Mouse (Mus musculus) MEL (cell line): ENCODE results near the gene Slco3a1. TPM values are rescaled to one million over a fixed set of nuclear protein-coding genes. Genes with fewer than 3 reads are reported as not detected.

Source experiments
- DNase-seq: peaks from one replicate; pipeline ENCODE4 v3.0.0; 2011; ENCODE audit warnings: low read depth, low spot score
- H3K27ac ChIP-seq: 2 replicates; pipeline ENCODE4 v1.5.1; 2012; ENCODE audit warnings: low read depth, mild to moderate bottlenecking, control low read depth, low read length, moderate library complexity; ENCODE audit not compliant: control insufficient read depth
- H3K27me3 ChIP-seq, 2 experiments: fragments of 150-350 bp in 1 of 2; sonication (generic) in 1 of 2; 2 replicates each; pipeline ENCODE4 v1.6.1; 2012; ENCODE audit warnings: low read length in 2 of 2, mild to moderate bottlenecking in 2 of 2, improper control_type of control experiment in 1 of 2, moderate library complexity in 1 of 2; ENCODE audit not compliant: insufficient read depth in 2 of 2, control insufficient read depth in 1 of 2
- H3K36me3 ChIP-seq, 2 experiments: 2 replicates each; pipeline ENCODE4 v1.6.1; 2012 to 2014; ENCODE audit warnings: low read length in 2 of 2, improper control_type of control experiment in 1 of 2, inconsistent platforms in 1 of 2, mild to moderate bottlenecking in 1 of 2; ENCODE audit not compliant: insufficient read depth in 2 of 2, control insufficient read depth in 1 of 2
- H3K4me1 ChIP-seq, 2 experiments: fragments of 150-350 bp in 1 of 2; sonication (generic) in 1 of 2; 2 replicates each; pipeline ENCODE4 v1.6.1; 2012; ENCODE audit warnings: low read length in 2 of 2, improper control_type of control experiment in 1 of 2, mild to moderate bottlenecking in 1 of 2; ENCODE audit not compliant: insufficient read depth in 2 of 2, control insufficient read depth in 1 of 2
- H3K4me3 ChIP-seq, 2 experiments: fragments of 150-350 bp in 1 of 2; sonication (generic) in 1 of 2; 2 replicates each; pipeline ENCODE4 v1.5.1; 2012; ENCODE audit warnings: low read depth in 2 of 2, low read length in 2 of 2, mild to moderate bottlenecking in 2 of 2, moderate library complexity in 2 of 2, control low read depth in 1 of 2, improper control_type of control experiment in 1 of 2; ENCODE audit not compliant: control insufficient read depth in 1 of 2, insufficient read depth in 1 of 2
- H3K79me2 ChIP-seq: 2 replicates; pipeline ENCODE4 v1.6.1; 2012; ENCODE audit warnings: mild to moderate bottlenecking, low read length, moderate library complexity; ENCODE audit not compliant: control insufficient read depth, poor library complexity, insufficient read depth
- H3K9ac ChIP-seq: 2 replicates; pipeline ENCODE4 v1.6.1; 2012; ENCODE audit warnings: low read depth, mild to moderate bottlenecking, control low read depth, low read length, moderate library complexity; ENCODE audit not compliant: control insufficient read depth, poor library complexity, severe bottlenecking
- H3K9me3 ChIP-seq: fragments of 150-350 bp; sonication (generic); replicated peaks from 2 replicates; pipeline ENCODE4 v1.6.1; 2012; ENCODE audit warnings: mild to moderate bottlenecking, low read length, improper control_type of control experiment, moderate library complexity; ENCODE audit not compliant: insufficient read depth
- BHLHE40 ChIP-seq: IDR thresholded peaks from 2 replicates; pipeline ENCODE4 v1.6.1; 2012; ENCODE audit warnings: low read depth, mild to moderate bottlenecking, inconsistent platforms, low read length, improper control_type of control experiment, borderline replicate concordance
- CHD1 ChIP-seq: IDR thresholded peaks from 2 replicates; pipeline ENCODE4 v1.6.1; 2012; ENCODE audit warnings: low read depth, mild to moderate bottlenecking, inconsistent platforms, low read length, improper control_type of control experiment
- CTCF ChIP-seq, 3 experiments: IDR thresholded peaks in 2 of 3; conservative IDR thresholded peaks in 1 of 3; 2 replicates each; pipeline ENCODE4 v1.5.1; 2011 to 2012; ENCODE audit warnings: low read length in 3 of 3, low read depth in 2 of 3, mild to moderate bottlenecking in 2 of 3, improper control_type of control experiment in 1 of 3, inconsistent platforms in 1 of 3, mixed read lengths in 1 of 3, moderate library complexity in 1 of 3; ENCODE audit not compliant: control insufficient read depth in 1 of 3, insufficient read depth in 1 of 3, poor library complexity in 1 of 3, severe bottlenecking in 1 of 3
- E2F4 ChIP-seq: IDR thresholded peaks from 2 replicates; pipeline ENCODE4 v1.6.1; 2011; ENCODE audit warnings: low read depth, low read length, improper control_type of control experiment, borderline replicate concordance
- ELF1 ChIP-seq: IDR thresholded peaks from 2 replicates; pipeline ENCODE4 v1.6.1; 2014; ENCODE audit warnings: low read depth, mild to moderate bottlenecking, inconsistent platforms, low read length, improper control_type of control experiment, moderate library complexity
- GABPA ChIP-seq: IDR thresholded peaks from 2 replicates; pipeline ENCODE4 v1.6.1; 2012; ENCODE audit warnings: low read depth, mild to moderate bottlenecking, inconsistent platforms, low read length, improper control_type of control experiment, moderate library complexity
- KAT2A ChIP-seq: conservative IDR thresholded peaks from 2 replicates; pipeline ENCODE4 v1.6.1; 2012; ENCODE audit warnings: low read depth, low read length, improper control_type of control experiment, inconsistent platforms
- MAX ChIP-seq: IDR thresholded peaks from 2 replicates; pipeline ENCODE4 v1.6.1; 2011; ENCODE audit warnings: low read length, improper control_type of control experiment
- MXI1 ChIP-seq: IDR thresholded peaks from 2 replicates; pipeline ENCODE4 v1.6.1; 2011; ENCODE audit warnings: mild to moderate bottlenecking, low read depth, low read length, improper control_type of control experiment
- MYB ChIP-seq: IDR thresholded peaks from 2 replicates; pipeline ENCODE4 v1.6.1; 2011; ENCODE audit warnings: mild to moderate bottlenecking, low read depth, low read length, improper control_type of control experiment
- MYC ChIP-seq: IDR thresholded peaks from 2 replicates; pipeline ENCODE4 v1.6.1; 2011; ENCODE audit warnings: low read depth, mild to moderate bottlenecking, low read length, improper control_type of control experiment, moderate library complexity
- NELFE ChIP-seq: IDR thresholded peaks from 2 replicates; pipeline ENCODE4 v1.6.1; 2011; ENCODE audit warnings: low read depth, low read length, improper control_type of control experiment
- NRF1 ChIP-seq: IDR thresholded peaks from 2 replicates; pipeline ENCODE4 v1.6.1; 2014; ENCODE audit warnings: low read depth, mild to moderate bottlenecking, inconsistent platforms, low read length, improper control_type of control experiment, moderate library complexity; ENCODE audit not compliant: poor library complexity, insufficient read depth, severe bottlenecking
- POLR2AphosphoS5 ChIP-seq: IDR thresholded peaks from 2 replicates; pipeline ENCODE4 v1.6.1; 2012; ENCODE audit warnings: low read depth, borderline replicate concordance, mild to moderate bottlenecking, inconsistent platforms, low read length, moderate library complexity, mixed read lengths
- RAD21 ChIP-seq: IDR thresholded peaks from 2 replicates; pipeline ENCODE4 v1.6.1; 2011; ENCODE audit warnings: mild to moderate bottlenecking, low read depth, low read length, improper control_type of control experiment
- RCOR1 ChIP-seq: IDR thresholded peaks from 2 replicates; pipeline ENCODE4 v1.6.1; 2012; ENCODE audit warnings: low read depth, mild to moderate bottlenecking, inconsistent platforms, low read length, improper control_type of control experiment
- SMC3 ChIP-seq: IDR thresholded peaks from 2 replicates; pipeline ENCODE4 v1.6.1; 2011; ENCODE audit warnings: low read depth, low read length, improper control_type of control experiment
- UBTF ChIP-seq: IDR thresholded peaks from 2 replicates; pipeline ENCODE4 v1.6.1; 2012; ENCODE audit warnings: low read depth, mild to moderate bottlenecking, inconsistent platforms, low read length, improper control_type of control experiment, moderate library complexity, borderline replicate concordance; ENCODE audit not compliant: insufficient read depth
- USF2 ChIP-seq, 2 experiments: IDR thresholded peaks; 2 replicates each; pipeline ENCODE4 v1.6.1; 2011 to 2012; ENCODE audit warnings: improper control_type of control experiment in 2 of 2, low read length in 2 of 2, borderline replicate concordance in 1 of 2, inconsistent platforms in 1 of 2, low read depth in 1 of 2, mild to moderate bottlenecking in 1 of 2; ENCODE audit not compliant: insufficient read depth in 1 of 2
- ZNF384 ChIP-seq: IDR thresholded peaks from 2 replicates; pipeline ENCODE4 v1.6.1; 2012; ENCODE audit warnings: low read depth, mild to moderate bottlenecking, inconsistent platforms, low read length, improper control_type of control experiment
- polyA plus RNA-seq, 2 experiments: library from polyadenylated mRNA; stranded (reverse) in 1 of 2; unstranded in 1 of 2; fragments of >175 nt in 1 of 2; fragments of >200 nt in 1 of 2; gene quantifications; 2 replicates each; pipeline versions ENCODE4 v1.2.1 to v1.2.4; 2012; ENCODE audit warnings: low replicate concordance in 2 of 2, low read depth in 1 of 2; ENCODE audit not compliant: insufficient read length in 2 of 2, insufficient read depth in 1 of 2, missing spikeins in 1 of 2
- total RNA-seq: library from RNA; depleted of rRNA; stranded (reverse); fragments of 300-350 nt; gene quantifications from 2 replicates; pipeline ENCODE4 v1.2.3, GENCODE M21; 2012

Slco3a1 gene
- total and polyA plus RNA-seq, 3 experiments: 17.6 to 20.9 TPM; not detected in 1

DNA sequence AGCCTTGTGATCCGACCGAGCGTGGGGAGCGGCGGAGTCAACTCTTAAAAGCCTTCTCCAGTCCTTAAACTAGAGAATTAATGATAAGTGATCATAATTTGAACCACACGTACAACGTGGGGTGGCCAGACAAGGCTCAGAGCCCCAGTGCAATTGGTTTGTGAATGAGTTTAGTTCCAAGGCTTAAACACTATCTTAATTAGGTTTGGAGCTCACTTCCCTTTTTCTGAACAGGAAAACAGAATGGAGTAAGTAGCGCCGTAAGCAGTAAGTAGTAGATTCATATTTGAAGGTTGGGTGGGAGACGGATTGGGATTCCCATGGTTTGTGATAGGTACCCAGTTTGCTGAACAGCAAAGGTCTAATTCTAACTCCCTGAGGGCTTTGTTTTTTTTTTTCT lies 176.7 kb downstream of the Slco3a1 start:
- no peak overlapping the region for H3K9ac ChIP-seq
- no peak overlapping the region for H3K27ac ChIP-seq
- DNase-seq: peak; percentile 25
- H3K4me3 ChIP-seq: no peak overlapping the region
- H3K9me3 ChIP-seq: no peaks in the 10 kb centered on the region
- peaks cover 0 to under 1% of the 10 kb centered on the region in 2 experiments; a peak in 1 of 4 replicates for H3K4me1 ChIP-seq
- H3K27me3 ChIP-seq: no peaks in the 10 kb centered on the region
- no peaks in the 10 kb centered on the region for H3K36me3 ChIP-seq
- H3K79me2 ChIP-seq: no peaks in the 10 kb centered on the region
- TF ChIP-seq MYC: no peak
- no peak for TF ChIP-seq ELF1
- TF ChIP-seq NRF1: no peak
- TF ChIP-seq NELFE: no peak
- no peak for TF ChIP-seq KAT2A
- no peak for TF ChIP-seq RCOR1
- no peak for TF ChIP-seq E2F4
- TF ChIP-seq RAD21: no peak
- no peak for TF ChIP-seq UBTF
- no peak for TF ChIP-seq CTCF (IDR thresholded peaks at IDR 0.05 in 2 of 3, conservative IDR thresholded peaks at IDR 0.05 in 1 of 3; ENCODE audit: control insufficient read depth in 1 of 3, insufficient read depth in 1 of 3, low read depth in 2 of 3, low read length in 3 of 3, poor library complexity in 1 of 3, severe bottlenecking in 1 of 3)
- no peak for TF ChIP-seq MAX
- no peak for TF ChIP-seq BHLHE40
- no peak for TF ChIP-seq POLR2AphosphoS5
- no peak for TF ChIP-seq SMC3

DNA sequence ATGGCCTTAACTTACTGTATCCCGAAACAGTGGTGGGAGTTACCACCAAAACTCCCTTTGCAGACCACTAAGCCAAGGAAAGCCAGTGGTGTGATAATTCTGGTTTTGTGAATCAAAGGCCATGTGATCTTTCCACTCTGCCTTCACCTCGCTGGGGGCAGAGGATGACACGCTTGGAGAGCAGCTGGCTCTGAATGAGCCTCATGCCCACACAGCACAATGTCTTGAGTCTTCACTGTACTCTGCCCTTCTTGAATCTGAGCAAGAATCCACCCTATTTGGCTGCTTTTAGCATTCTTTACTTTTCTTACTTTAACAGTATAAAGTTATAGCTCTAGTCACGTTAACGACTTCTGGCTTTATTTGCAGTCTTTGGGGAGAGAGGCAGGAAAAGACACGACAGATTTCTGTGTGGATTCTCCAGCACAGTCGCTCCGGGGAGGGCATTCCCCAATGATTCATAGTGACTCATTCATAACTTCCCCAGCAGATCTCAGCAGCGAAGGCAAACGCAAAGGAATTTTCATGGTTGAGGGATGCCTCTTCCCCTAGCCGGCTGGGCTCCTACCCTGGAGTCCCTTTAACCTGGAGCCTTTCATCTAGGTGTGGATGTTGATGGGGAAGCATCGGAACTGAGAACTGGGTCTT lies 178.1 kb downstream of the Slco3a1 start:
- H3K36me3 ChIP-seq: peaks cover 0 to 4% of the 10 kb centered on the region in 2 experiments; a peak in 2 of 4 replicates
- DNase-seq: no peak
- H3K4me1 ChIP-seq: peaks cover 0 to 14% of the 10 kb centered on the region in 2 experiments
- TF ChIP-seq CTCF (IDR thresholded peaks at IDR 0.05 in 2 of 3, conservative IDR thresholded peaks at IDR 0.05 in 1 of 3; ENCODE audit: control insufficient read depth in 1 of 3, insufficient read depth in 1 of 3, low read depth in 2 of 3, low read length in 3 of 3, poor library complexity in 1 of 3, severe bottlenecking in 1 of 3) (no peak), ZNF384 (no peak), GABPA (no peak), USF2 (IDR thresholded peaks at IDR 0.05; ENCODE audit: borderline replicate concordance in 1 of 2, insufficient read depth in 1 of 2, low read depth in 1 of 2, low read length in 2 of 2) (no peak), BHLHE40 (no peak), MAX (no peak), RAD21 (no peak), RCOR1 (no peak), MYB (no peak), CHD1 (no peak), MXI1 (no peak)
- H3K79me2 ChIP-seq: no peaks in the 10 kb centered on the region
- H3K27me3 ChIP-seq: no peaks in the 10 kb centered on the region
- no peak overlapping the region for H3K4me3 ChIP-seq
- H3K27ac ChIP-seq: no peak overlapping the region
- H3K9ac ChIP-seq: no peak overlapping the region
- H3K9me3 ChIP-seq: no peaks in the 10 kb centered on the region
